Mouse (Mus musculus) myocyte (in vitro differentiated cells): Measurements from ENCODE around the gene Ccn6.

ENCODE experiments used
- MAX ChIP-seq: IDR thresholded peaks from one replicate; pipeline ENCODE4 v1.6.1; 2011; ENCODE audit warnings: low read depth, mild to moderate bottlenecking, control low read depth
- MYOG ChIP-seq, 3 experiments: IDR thresholded peaks; one replicate each; pipeline ENCODE4 v1.6.1; 2011; ENCODE audit warnings: control low read depth in 2 of 3, low read depth in 2 of 3, mild to moderate bottlenecking in 2 of 3; ENCODE audit not compliant: insufficient read length in 2 of 3, control insufficient read depth in 1 of 3, insufficient read depth in 1 of 3
- POLR2A ChIP-seq: IDR thresholded peaks from one replicate; pipeline ENCODE4 v1.6.1; 2011; ENCODE audit warnings: low read depth, mild to moderate bottlenecking, control low read depth, moderate library complexity; ENCODE audit not compliant: insufficient read length
- POLR2AphosphoS2 ChIP-seq: IDR thresholded peaks from one replicate; pipeline ENCODE4 v1.6.1; 2011; ENCODE audit warnings: low read depth, control low read depth; ENCODE audit not compliant: insufficient read length
- REST ChIP-seq: IDR thresholded peaks from one replicate; pipeline ENCODE4 v1.6.1; 2011; ENCODE audit warnings: mild to moderate bottlenecking, control low read depth, moderate library complexity; ENCODE audit not compliant: insufficient read depth, insufficient read length
- USF1 ChIP-seq: IDR thresholded peaks from one replicate; pipeline ENCODE4 v1.6.1; 2011; ENCODE audit warnings: low read depth, mild to moderate bottlenecking, control low read depth, moderate library complexity

DNA sequence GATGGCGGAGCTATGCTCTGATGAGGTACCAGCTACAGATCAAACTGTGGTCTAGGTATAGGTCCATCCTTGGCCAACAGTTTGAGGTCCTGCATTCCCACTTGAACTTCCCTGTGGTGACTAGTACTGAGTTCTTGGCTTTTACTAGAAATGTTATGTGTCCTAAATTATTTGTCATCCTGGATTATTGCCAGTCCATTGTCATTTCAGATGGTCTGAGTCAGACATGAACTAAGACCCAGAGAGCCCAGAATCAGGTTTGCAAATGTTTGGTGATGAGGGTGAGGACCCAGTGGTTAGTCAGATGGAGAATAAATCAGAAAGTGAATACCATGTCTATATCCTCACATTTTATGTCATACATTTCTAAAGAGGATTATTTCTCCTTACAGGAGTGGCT is 6.3 kb downstream of the Ccn6 start:
- TF ChIP-seq POLR2A, result no peak
- TF ChIP-seq REST, result no peak
- no peak for TF ChIP-seq POLR2AphosphoS2
- TF ChIP-seq MAX, result no peak
- TF ChIP-seq USF1, result no peak
- TF ChIP-seq MYOG (IDR thresholded peaks at IDR 0.05; ENCODE audit: control insufficient read depth in 1 of 3, insufficient read depth in 1 of 3, insufficient read length in 2 of 3, low read depth in 2 of 3), result no peak
